Mouse (Mus musculus): ENCODE measurements around the gene Ptov1. TPM values are rescaled to one million over a fixed set of nuclear protein-coding genes. Genes with fewer than 3 reads are reported as not detected.
"Not testable (repeated sequence)": the region's sequence is repeated elsewhere in the genome, so short reads cannot be mapped to it uniquely, and the experiment has no call there.

Ptov1 gene
- polyA plus RNA-seq, 1 experiment from 2014 or later: 525 TPM

GRCm38 (mm10) chr7:44883036-44883435 lies 13.4 kb upstream of the Ptov1 start:
- Histone ChIP-seq H3K4me3 (no peak overlapping the region), H3K9me3 (no peaks in the 10 kb centered on the region), H3K36me3 (replicated peaks) (peaks cover 99% of the 10 kb centered on the region), H3K4me1 (no peaks in the 10 kb centered on the region; the same call in 1 of the 2 replicates), H3K27me3 (replicated peaks; ENCODE audit: low read depth, poor library complexity, severe bottlenecking) (no peaks in the 10 kb centered on the region), H3K27ac (replicated peaks) (no peak overlapping the region)
- 88% methylated on average over 3 of the region's 3 CpGs for WGBS
- DNase-seq (ENCODE audit: low spot score): no peak

- no peak for DNase-seq (ENCODE audit: low spot score)
- 89% methylated on average over 14 of the region's 14 CpGs for WGBS
- Histone ChIP-seq H3K36me3 (replicated peaks) (peaks cover 74% of the 10 kb centered on the region), H3K4me3 (no peak overlapping the region), H3K4me1 (peaks cover 7% of the 10 kb centered on the region; the same call in 1 of the 2 replicates), H3K27ac (replicated peaks) (no peak overlapping the region), H3K27me3 (replicated peaks; ENCODE audit: low read depth, poor library complexity, severe bottlenecking) (no peaks in the 10 kb centered on the region), H3K9me3 (no peaks in the 10 kb centered on the region)
Measured at GRCm38 (mm10) chr7:44877833-44878232, 8.2 kb upstream of the Ptov1 start.

- WGBS: 88% methylated on average over 2 of the region's 2 CpGs
- peaks cover 32% of the 10 kb centered on the region for H3K36me3 ChIP-seq (replicated peaks)
Measured at GRCm38 (mm10) chr7:44871774-44872173, 2.2 kb upstream of the Ptov1 start.

GRCm38 (mm10) chr7:44871181-44871580 lies 1.6 kb upstream of the Ptov1 start:
- no peak for DNase-seq (ENCODE audit: low spot score)
- WGBS: 81% methylated on average over 1 of the region's 1 CpGs
- Histone ChIP-seq H3K27ac (replicated peaks) (no peak overlapping the region), H3K27me3 (replicated peaks; ENCODE audit: low read depth, poor library complexity, severe bottlenecking) (no peaks in the 10 kb centered on the region), H3K9me3 (no peaks in the 10 kb centered on the region), H3K4me3 (no peak overlapping the region), H3K36me3 (replicated peaks) (peaks cover 32% of the 10 kb centered on the region), H3K4me1 (peaks cover 44% of the 10 kb centered on the region)

More at GRCm38 (mm10) chr7:44871774-44872173, 2.2 kb upstream of the Ptov1 start:
- not testable (repeated sequence) for H3K4me3 ChIP-seq; H3K27ac ChIP-seq (replicated peaks); H3K27me3 ChIP-seq (replicated peaks; ENCODE audit: low read depth, poor library complexity, severe bottlenecking); DNase-seq (ENCODE audit: low spot score); H3K9me3 ChIP-seq
- H3K4me1 ChIP-seq: peaks cover 38% of the 10 kb centered on the region

- Histone ChIP-seq H3K27me3 (replicated peaks; ENCODE audit: low read depth, poor library complexity, severe bottlenecking) (no peaks in the 10 kb centered on the region), H3K4me1 (peaks cover 50% of the 10 kb centered on the region), H3K36me3 (replicated peaks) (peaks cover 32% of the 10 kb centered on the region), H3K27ac (replicated peaks) (peak overlapping the region; percentile 100), H3K4me3 (peak overlapping the region; percentile 98), H3K9me3 (no peaks in the 10 kb centered on the region)
- WGBS: 86% methylated on average over 6 of the region's 6 CpGs
- no peak for DNase-seq (ENCODE audit: low spot score)
Measured at GRCm38 (mm10) chr7:44870614-44871013, 1.0 kb upstream of the Ptov1 start.

- peaks cover 58% of the 10 kb centered on the region for H3K4me1 ChIP-seq
- H3K9me3 ChIP-seq: no peaks in the 10 kb centered on the region
- no peaks in the 10 kb centered on the region for H3K27me3 ChIP-seq (replicated peaks; ENCODE audit: low read depth, poor library complexity, severe bottlenecking)
- WGBS: under 1% methylated on average over 108 of the region's 108 CpGs
- peaks cover 44% of the 10 kb centered on the region for H3K36me3 ChIP-seq (replicated peaks)
- H3K27ac ChIP-seq (replicated peaks): peak overlapping the region; percentile 100
- peak overlapping the region; percentile 98 for H3K4me3 ChIP-seq
- peak; percentile 88 for DNase-seq (ENCODE audit: low spot score)
Measured at GRCm38 (mm10) chr7:44868919-44869696, 480 bp downstream of the Ptov1 start.

- peak overlapping the region; percentile 100 for H3K27ac ChIP-seq (replicated peaks)
- H3K4me1 ChIP-seq: peaks cover 57% of the 10 kb centered on the region
- H3K4me3 ChIP-seq: peak overlapping the region; percentile 98
- no peaks in the 10 kb centered on the region for H3K9me3 ChIP-seq
- DNase-seq (ENCODE audit: low spot score): peak; percentile 26
- no peaks in the 10 kb centered on the region for H3K27me3 ChIP-seq (replicated peaks; ENCODE audit: low read depth, poor library complexity, severe bottlenecking)
- H3K36me3 ChIP-seq (replicated peaks): peaks cover 51% of the 10 kb centered on the region
- 8% methylated on average over 16 of the region's 16 CpGs for WGBS
Measured at GRCm38 (mm10) chr7:44868465-44868864, 1.1 kb downstream of the Ptov1 start.

- Histone ChIP-seq H3K9me3 (no peaks in the 10 kb centered on the region), H3K4me1 (peaks cover 50% of the 10 kb centered on the region), H3K27me3 (replicated peaks; ENCODE audit: low read depth, poor library complexity, severe bottlenecking) (no peaks in the 10 kb centered on the region), H3K4me3 (peak overlapping the region; percentile 98), H3K27ac (replicated peaks) (0 out of 2 replicates have a peak overlapping the region, but pooled peaks have one; percentile 14), H3K36me3 (replicated peaks) (peaks cover 58% of the 10 kb centered on the region)
- DNase-seq (ENCODE audit: low spot score): no peak
- WGBS: 63% methylated on average over 9 of the region's 9 CpGs
Measured at GRCm38 (mm10) chr7:44867802-44868201, 1.8 kb downstream of the Ptov1 start.

GRCm38 (mm10) chr7:44867010-44867702 lies 2.4 kb downstream of the Ptov1 start:
- Histone ChIP-seq H3K4me3 (peak overlapping the region; percentile 98), H3K27me3 (replicated peaks; ENCODE audit: low read depth, poor library complexity, severe bottlenecking) (no peaks in the 10 kb centered on the region), H3K4me1 (peaks cover 49% of the 10 kb centered on the region), H3K9me3 (no peaks in the 10 kb centered on the region), H3K36me3 (replicated peaks) (peaks cover 64% of the 10 kb centered on the region), H3K27ac (replicated peaks) (peak overlapping the region; percentile 48)
- 78% methylated on average over 19 of the region's 19 CpGs for WGBS
- DNase-seq (ENCODE audit: low spot score): no peak

- H3K4me1 ChIP-seq: peaks cover 51% of the 10 kb centered on the region
- no peaks in the 10 kb centered on the region for H3K27me3 ChIP-seq (replicated peaks; ENCODE audit: low read depth, poor library complexity, severe bottlenecking)
- DNase-seq (ENCODE audit: low spot score): no peak
- H3K36me3 ChIP-seq (replicated peaks): peaks cover 71% of the 10 kb centered on the region
- H3K4me3 ChIP-seq: peak overlapping the region; percentile 98
- 74% methylated on average over 15 of the region's 15 CpGs for WGBS
- peak overlapping the region; percentile 48; the same call in 1 of the 2 replicates for H3K27ac ChIP-seq (replicated peaks)
- H3K9me3 ChIP-seq: no peaks in the 10 kb centered on the region
Measured at GRCm38 (mm10) chr7:44866276-44867009, 3.1 kb downstream of the Ptov1 start.

- no peak for DNase-seq (ENCODE audit: low spot score)
- H3K4me3 ChIP-seq: peak overlapping the region; percentile 27; the same call in 1 of the 2 replicates
- H3K4me1 ChIP-seq: peaks cover 58% of the 10 kb centered on the region
- 88% methylated on average over 24 of the region's 24 CpGs for WGBS
- H3K9me3 ChIP-seq: no peaks in the 10 kb centered on the region
- H3K36me3 ChIP-seq (replicated peaks): peaks cover 84% of the 10 kb centered on the region
- no peaks in the 10 kb centered on the region for H3K27me3 ChIP-seq (replicated peaks; ENCODE audit: low read depth, poor library complexity, severe bottlenecking)
- no peak overlapping the region for H3K27ac ChIP-seq (replicated peaks)
Measured at GRCm38 (mm10) chr7:44864595-44865542, 4.7 kb downstream of the Ptov1 start.
